Mouse (Mus musculus) heart, embryonic 14.5 days (tissue): ENCODE data around the gene Pm20d2. TPM values are rescaled to one million over a fixed set of nuclear protein-coding genes. Genes with fewer than 3 reads are reported as not detected.
A peak's percentile ranks its signal among the peaks of the same experiment; 100 is the strongest.

ENCODE experiments used
- ATAC-seq: fragments of 200-750 bp; cut with Nextera tagmentation; 2 replicates; pipeline ENCODE4 v1.8.0; 2017; ENCODE audit warnings: low read depth, moderate TSS enrichment; ENCODE audit not compliant: insufficient number of reproducible peaks, insufficient read depth, low FRiP score
- H3K27ac ChIP-seq, 2 experiments: fragments of 200-500 bp in 1 of 2; fragments of 300-500 bp in 1 of 2; sonication (generic) in 1 of 2; replicated peaks in 1 of 2; 2 replicates each; pipeline ENCODE4 v1.5.1; 2012 to 2014; ENCODE audit warnings: low read depth in 2 of 2, low read length in 2 of 2, control low read depth in 1 of 2, mild to moderate bottlenecking in 1 of 2, mixed read lengths in 1 of 2; ENCODE audit not compliant: control insufficient read depth in 1 of 2, insufficient read depth in 1 of 2
- H3K27me3 ChIP-seq: fragments of 300-500 bp; sonication (generic); 2 replicates; pipeline ENCODE4 v1.6.1; 2014; ENCODE audit warnings: mild to moderate bottlenecking, low read length, control low read depth; ENCODE audit not compliant: control insufficient read depth, insufficient read depth
- H3K36me3 ChIP-seq: fragments of 300-500 bp; sonication (generic); 2 replicates; pipeline ENCODE4 v1.6.1; 2014; ENCODE audit warnings: mild to moderate bottlenecking, control low read depth, low read length, mixed read lengths; ENCODE audit not compliant: control insufficient read depth, insufficient read depth
- H3K4me1 ChIP-seq, 2 experiments: fragments of 200-500 bp in 1 of 2; fragments of 300-500 bp in 1 of 2; sonication (generic) in 1 of 2; 2 replicates each; pipeline ENCODE4 v1.6.1; 2012 to 2014; ENCODE audit warnings: low read length in 2 of 2, control low read depth in 1 of 2, mixed read lengths in 1 of 2; ENCODE audit not compliant: control insufficient read depth in 2 of 2, insufficient read depth in 2 of 2
- H3K4me2 ChIP-seq: fragments of 300-500 bp; sonication (generic); 2 replicates; pipeline ENCODE4 v1.6.1; 2014; ENCODE audit warnings: mild to moderate bottlenecking, low read length
- H3K4me3 ChIP-seq, 2 experiments: fragments of 200-500 bp in 1 of 2; fragments of 300-500 bp in 1 of 2; sonication (generic) in 1 of 2; 2 replicates each; pipeline ENCODE4 v1.5.1; 2012 to 2014; ENCODE audit warnings: low read length in 2 of 2, mild to moderate bottlenecking in 2 of 2, control low read depth in 1 of 2, low read depth in 1 of 2, moderate library complexity in 1 of 2; ENCODE audit not compliant: control insufficient read depth in 1 of 2, insufficient read depth in 1 of 2
- H3K9ac ChIP-seq: fragments of 300-500 bp; sonication (generic); 2 replicates; pipeline ENCODE4 v1.6.1; 2014; ENCODE audit warnings: mild to moderate bottlenecking, low read length
- H3K9me3 ChIP-seq: fragments of 300-500 bp; sonication (generic); 2 replicates; pipeline ENCODE4 v1.6.1; 2016; ENCODE audit warnings: low read length, control low read depth; ENCODE audit not compliant: control insufficient read depth
- WGBS: fragments of 180-500 bp; shearing (Covaris S2); extraction: QIAGEN DNeasy Blood & Tissue Kit; methylation state at CpG from one replicate; pipeline ENCODE4 v1.1.7; 2014; 5-methylcytosine and 5-hydroxymethylcytosine counted together
- polyA plus RNA-seq: library from polyadenylated mRNA; unstranded; fragments of >200 nt; fragmentation: Nextera tagmentation; extraction: Ambion mirVana; gene quantifications from 2 replicates; pipeline ENCODE4 v1.2.1, GENCODE M21; 2014

Pm20d2 gene
- polyA plus RNA-seq, 1 experiment from 2014 or later = 2.5 TPM

GRCm38 (mm10) chr4:33149150-33149549, 40.4 kb downstream of the Pm20d2 start:
- H3K27me3 ChIP-seq = peaks cover 5% of the 10 kb centered on the region; the same call in 1 of the 2 replicates
- no peak overlapping the region for H3K4me3 ChIP-seq
- ATAC-seq = no peak
- H3K9me3 ChIP-seq = no peaks in the 10 kb centered on the region
- no peaks in the 10 kb centered on the region for H3K36me3 ChIP-seq
- H3K9ac ChIP-seq = no peak overlapping the region
- 64% methylated on average over 7 of the region's 7 CpGs for WGBS
- H3K4me2 ChIP-seq = no peak overlapping the region
- H3K27ac ChIP-seq = no peak overlapping the region
- no peaks in the 10 kb centered on the region for H3K4me1 ChIP-seq

GRCm38 (mm10) chr4:33147825-33148224, 41.7 kb downstream of the Pm20d2 start:
- peaks cover 5% of the 10 kb centered on the region; the same call in 1 of the 2 replicates for H3K27me3 ChIP-seq
- no peaks in the 10 kb centered on the region for H3K36me3 ChIP-seq
- ATAC-seq = no peak
- no peak overlapping the region for H3K9ac ChIP-seq
- H3K9me3 ChIP-seq = no peaks in the 10 kb centered on the region
- no peaks in the 10 kb centered on the region for H3K4me1 ChIP-seq
- no peak overlapping the region for H3K4me3 ChIP-seq
- no peak overlapping the region for H3K4me2 ChIP-seq
- WGBS = 17% methylated on average over 2 of the region's 2 CpGs
- no peak overlapping the region for H3K27ac ChIP-seq

GRCm38 (mm10) chr4:33146679-33147291, 42.8 kb downstream of the Pm20d2 start:
- H3K36me3 ChIP-seq = no peaks in the 10 kb centered on the region
- peaks cover 5% of the 10 kb centered on the region; the same call in 1 of the 2 replicates for H3K27me3 ChIP-seq
- H3K9me3 ChIP-seq = no peaks in the 10 kb centered on the region
- H3K9ac ChIP-seq = no peak overlapping the region
- no peak for ATAC-seq
- no peak overlapping the region; a peak in 1 of 4 replicates for H3K4me3 ChIP-seq
- 36% methylated on average over 20 of the region's 20 CpGs for WGBS
- H3K4me2 ChIP-seq = peak overlapping the region; percentile 50
- H3K27ac ChIP-seq = no peak overlapping the region
- H3K4me1 ChIP-seq = no peaks in the 10 kb centered on the region

- H3K9me3 ChIP-seq = no peaks in the 10 kb centered on the region
Observed at GRCm38 (mm10) chr4:33132221-33132620, 57.3 kb downstream of the Pm20d2 start, which contains the start of gene Gabrr1. Gene Gabrr1 (plus strand): TSS chr4:33132521.

GRCm38 (mm10) chr4:33125409-33126084, 64.0 kb downstream of the Pm20d2 start:
- ATAC-seq = no peak
- 36% methylated on average over 10 of the region's 10 CpGs for WGBS
- H3K36me3 ChIP-seq = no peaks in the 10 kb centered on the region
- no peaks in the 10 kb centered on the region for H3K9me3 ChIP-seq
- peak overlapping the region in 1 of 2 experiments; percentile 41; a peak in 1 of 4 replicates for H3K27ac ChIP-seq
- no peak overlapping the region for H3K9ac ChIP-seq
- H3K4me3 ChIP-seq = no peak overlapping the region; a peak in 1 of 4 replicates
- no peaks in the 10 kb centered on the region for H3K27me3 ChIP-seq
- H3K4me2 ChIP-seq = peak overlapping the region; percentile 45
- H3K4me1 ChIP-seq = peaks cover 4 to 7% of the 10 kb centered on the region in 2 experiments; a peak in 2 of 4 replicates

More at GRCm38 (mm10) chr4:33132221-33132620, 57.3 kb downstream of the Pm20d2 start, which contains the start of gene Gabrr1:
- Histone ChIP-seq H3K4me1 (no peaks in the 10 kb centered on the region), H3K4me2 (no peak within 1 kb of the TSS), H3K4me3 (no peak within 1 kb of the TSS), H3K36me3 (no peaks in the 10 kb centered on the region), H3K27ac (no peak within 1 kb of the TSS), H3K27me3 (no peaks in the 10 kb centered on the region), H3K9ac (no peak within 1 kb of the TSS)
- 61% methylated on average over 11 of the region's 11 CpGs for WGBS
- no peak for ATAC-seq

- Histone ChIP-seq H3K4me1 (peaks cover 4 to 7% of the 10 kb centered on the region in 2 experiments; a peak in 2 of 4 replicates), H3K27me3 (no peaks in the 10 kb centered on the region), H3K4me3 (no peak overlapping the region), H3K27ac (no peak overlapping the region), H3K9me3 (no peaks in the 10 kb centered on the region), H3K4me2 (no peak overlapping the region), H3K9ac (no peak overlapping the region), H3K36me3 (no peaks in the 10 kb centered on the region)
- 66% methylated on average over 6 of the region's 6 CpGs for WGBS
- ATAC-seq = no peak
Observed at GRCm38 (mm10) chr4:33124493-33124892, 65.0 kb downstream of the Pm20d2 start.
